Mouse (Mus musculus): ENCODE measurements around the gene Slc11a2.

DNA sequence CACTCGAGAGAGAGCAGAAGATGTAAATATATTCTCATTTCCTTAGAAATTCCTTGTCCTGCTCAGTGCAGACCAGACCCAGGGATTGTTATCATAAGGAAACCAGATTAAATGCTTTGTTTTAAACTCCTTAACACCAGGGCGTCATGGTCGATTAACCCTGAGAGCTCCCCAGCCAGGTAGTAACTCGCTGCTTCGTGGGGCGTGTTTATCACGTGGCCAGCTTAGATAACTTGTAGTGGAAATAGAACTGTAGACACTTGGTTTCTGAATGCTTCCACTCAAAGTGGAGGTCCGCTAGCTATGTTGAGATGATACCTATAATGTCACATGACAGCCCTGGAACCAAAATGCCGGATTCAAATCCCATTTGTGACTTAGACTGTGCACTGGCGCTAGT is 45.2 kb upstream of the Slc11a2 start:
- TF ChIP-seq CTCF (IDR thresholded peaks at IDR 0.05) (no peak), POLR2A (IDR thresholded peaks at IDR 0.05; ENCODE audit: insufficient read depth, low read depth, low read length) (no peak), EP300 (IDR thresholded peaks at IDR 0.05; ENCODE audit: insufficient read depth, low read depth, low read length) (no peak)

All from heart, adult 2 months (tissue).